ENCODE assay signal across 20 mouse cellular contexts in the genomic region with DNA sequence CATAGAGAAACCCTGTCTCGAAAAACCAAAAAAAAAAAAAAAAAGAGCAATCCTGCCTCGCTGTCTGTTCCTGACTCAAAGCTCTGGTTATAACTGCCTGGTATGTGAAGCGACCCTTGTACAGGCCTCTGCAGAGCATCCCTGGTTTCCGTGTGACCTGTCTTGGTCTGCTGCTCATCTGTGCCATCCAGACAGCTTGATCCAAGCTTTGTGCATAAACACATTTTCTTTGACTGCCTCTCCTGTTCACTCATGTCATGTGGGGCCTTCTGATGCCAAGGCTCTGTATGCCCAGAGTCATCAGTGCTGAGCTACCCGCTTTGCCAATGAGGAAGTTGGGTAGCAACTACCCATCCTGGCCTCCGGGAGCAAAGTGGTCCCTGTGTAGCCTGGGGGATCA.
DNase-seq lines count a peak whose midpoint lies in the region; ATAC-seq lines count a peak whose summit lies in the region.
"Had no signal": no experiment of that assay in that cellular context is flagged by ENCODE, and none has a peak within 500 bp of the region (broad histone marks: within the 10 kb centered on the region; RNA-seq: fewer than 3 reads in every experiment).

No protein-coding gene starts in this region.

- no peak overlapping the region for H3K4me2 ChIP-seq in kidney, embryonic 16.5 days (replicated peaks; ENCODE audit: low read depth, low read length)
- H3K4me2 ChIP-seq: forebrain, embryonic 15.5 days; heart, embryonic 11.5 days; heart, embryonic 15.5 days; hindbrain, embryonic 13.5 days had no signal

- WGBS in kidney, embryonic 16.5 days = 56% methylated on average over 6 of the region's 6 CpGs

- DNase-seq in kidney, adult 18-20 months = peak; percentile 67
- DNase-seq in kidney, adult 8-10 months = peak; percentile 83 to 92
- peak; percentile 74 to 92 for DNase-seq in kidney, postnatal 25 days
- no peak for DNase-seq in spleen, adult 18-20 months
- no peak for DNase-seq in thymus, postnatal 36 days
- DNase-seq: adrenal gland, postnatal 10 days; cerebellum, adult 11 months; cerebellum, adult 8-10 months; cerebellum, postnatal 14 days; gastrocnemius, postnatal 14 days; heart, adult 2 months; heart, postnatal 14 days had no signal

- no peaks in the 10 kb centered on the region for H3K9me3 ChIP-seq in kidney, embryonic 16.5 days (ENCODE audit: low read length)
- H3K9me3 ChIP-seq: forebrain, embryonic 10.5 days; forebrain, embryonic 15.5 days; heart, embryonic 15.5 days; hindbrain, embryonic 13.5 days had no signal

- peak; percentile 79 for ATAC-seq in kidney, embryonic 16.5 days (ENCODE audit: low FRiP score, low TSS enrichment)
- no peak for ATAC-seq in erythroid progenitor cell, adult 5-6 weeks (replicated peaks; ENCODE audit: low FRiP score, poor library complexity, severe bottlenecking)
- ATAC-seq: forebrain, embryonic 15.5 days; hindbrain, postnatal 0 days had no signal

- no peaks in the 10 kb centered on the region for H3K27me3 ChIP-seq in kidney, embryonic 16.5 days (ENCODE audit: insufficient read depth, low read length)
- H3K27me3 ChIP-seq: forebrain, embryonic 15.5 days; heart, embryonic 15.5 days; hindbrain, embryonic 13.5 days had no signal

- peaks cover 34% of the 10 kb centered on the region for H3K4me1 ChIP-seq in kidney, embryonic 16.5 days (ENCODE audit: insufficient read depth, low read length)

- peak overlapping the region; percentile 44 for H3K27ac ChIP-seq in kidney, embryonic 16.5 days (ENCODE audit: low read length)
- H3K27ac ChIP-seq: forebrain, embryonic 10.5 days; forebrain, embryonic 15.5 days; heart, adult 2 months; heart, embryonic 15.5 days; hindbrain, embryonic 13.5 days; hindbrain, postnatal 0 days had no signal

- no peaks in the 10 kb centered on the region for H3K36me3 ChIP-seq in kidney, embryonic 16.5 days (ENCODE audit: insufficient read depth, low read length)
- H3K36me3 ChIP-seq: forebrain, embryonic 10.5 days; forebrain, embryonic 15.5 days; heart, embryonic 15.5 days; hindbrain, embryonic 13.5 days had no signal

- H3K4me3 ChIP-seq in kidney, embryonic 16.5 days (ENCODE audit: low read length) = no peak overlapping the region
- H3K4me3 ChIP-seq: forebrain, embryonic 10.5 days; forebrain, embryonic 15.5 days; heart, adult 2 months; heart, embryonic 15.5 days; hindbrain, embryonic 13.5 days had no signal

- no peak overlapping the region for H3K9ac ChIP-seq in kidney, embryonic 16.5 days (replicated peaks; ENCODE audit: low read length)
- H3K9ac ChIP-seq: forebrain, embryonic 15.5 days; heart, embryonic 15.5 days; hindbrain, embryonic 13.5 days had no signal

Comparison
In these comparisons a context has a peak if more than half of its experiments do, and no peak if none do; other contexts are left out.
1. DNase-seq: peak in kidney, adult 18-20 months (single experiment), kidney, adult 8-10 months (2 of 2) and kidney, postnatal 25 days (2 of 2); none in spleen, adult 18-20 months (0 of 2) and thymus, postnatal 36 days (0 of 2).